Mouse (Mus musculus): Measurements from ENCODE around the gene Ep400. TPM values are rescaled to one million over a fixed set of nuclear protein-coding genes. Genes with fewer than 3 reads are reported as not detected.

The Ep400 gene
- polyA plus RNA-seq (2016; fragmentation: Nextera tagmentation; extraction: Ambion mirVana), result 50.5 and 51.9 TPM in 2 replicates

- no peaks in the 10 kb centered on the region for H3K27me3 ChIP-seq
- H3K36me3 ChIP-seq, result peaks cover 23% of the 10 kb centered on the region
- peak within 1 kb of the TSS; percentile 92 for H3K27ac ChIP-seq
- ATAC-seq (ENCODE audit: insufficient number of reproducible peaks, insufficient read depth, low FRiP score, low TSS enrichment), result peak; percentile 98
- H3K9ac ChIP-seq, result peak within 1 kb of the TSS; percentile 91
- peaks cover 12% of the 10 kb centered on the region for H3K4me1 ChIP-seq
- H3K4me2 ChIP-seq (replicated peaks), result peak within 1 kb of the TSS; percentile 78
- WGBS, result under 1% methylated on average over 83 of the region's 83 CpGs
- peak within 1 kb of the TSS; percentile 73 for H3K4me3 ChIP-seq
- no peaks in the 10 kb centered on the region for H3K9me3 ChIP-seq
These were observed at the start of gene Ep400 for GRCm38 (mm10) chr5:110770448-110771158. Ep400 (minus strand) TSS chr5:110770717.

- Histone ChIP-seq H3K4me1 (peaks cover 35% of the 10 kb centered on the region), H3K4me3 (peak within 1 kb of the TSS; percentile 97), H3K36me3 (peaks cover 17% of the 10 kb centered on the region; the same call in 1 of the 2 replicates), H3K4me2 (replicated peaks) (peak within 1 kb of the TSS; percentile 93), H3K27me3 (no peaks in the 10 kb centered on the region), H3K27ac (peak within 1 kb of the TSS; percentile 90), H3K9ac (peak within 1 kb of the TSS; percentile 98), H3K9me3 (no peaks in the 10 kb centered on the region)
- under 1% methylated on average over 80 of the region's 80 CpGs for WGBS
- peak; percentile 91 for ATAC-seq (ENCODE audit: insufficient number of reproducible peaks, insufficient read depth, low FRiP score, low TSS enrichment)
These were observed 39.3 kb upstream of the Ep400 start, which contains the start of gene Ulk1 for GRCm38 (mm10) chr5:110809667-110810325. Ulk1 (minus strand) TSS chr5:110810097.

- Histone ChIP-seq H3K9me3 (no peaks in the 10 kb centered on the region), H3K27ac (peak overlapping the region; percentile 90), H3K36me3 (peaks cover 23% of the 10 kb centered on the region; the same call in 1 of the 2 replicates), H3K27me3 (no peaks in the 10 kb centered on the region), H3K4me3 (peak overlapping the region; percentile 97), H3K4me2 (replicated peaks) (peak overlapping the region; percentile 93), H3K9ac (peak overlapping the region; percentile 98), H3K4me1 (peaks cover 36% of the 10 kb centered on the region)
- no peak for ATAC-seq (ENCODE audit: insufficient number of reproducible peaks, insufficient read depth, low FRiP score, low TSS enrichment)
- 1% methylated on average over 27 of the region's 27 CpGs for WGBS
These were observed 38.5 kb upstream of the Ep400 start for GRCm38 (mm10) chr5:110808821-110809666.

- Histone ChIP-seq H3K9ac (peak overlapping the region; percentile 98), H3K36me3 (peaks cover 25% of the 10 kb centered on the region; the same call in 1 of the 2 replicates), H3K4me1 (peaks cover 36% of the 10 kb centered on the region), H3K4me3 (peak overlapping the region; percentile 97), H3K27me3 (no peaks in the 10 kb centered on the region), H3K27ac (peak overlapping the region; percentile 43; the same call in 1 of the 2 replicates), H3K4me2 (replicated peaks) (peak overlapping the region; percentile 93), H3K9me3 (no peaks in the 10 kb centered on the region)
- 2% methylated on average over 14 of the region's 14 CpGs for WGBS
- ATAC-seq (ENCODE audit: insufficient number of reproducible peaks, insufficient read depth, low FRiP score, low TSS enrichment), result peak; percentile 58
These were observed 37.6 kb upstream of the Ep400 start for GRCm38 (mm10) chr5:110808061-110808631.

- Histone ChIP-seq H3K9me3 (no peaks in the 10 kb centered on the region), H3K4me3 (peak overlapping the region; percentile 97), H3K4me2 (replicated peaks) (peak overlapping the region; percentile 93), H3K4me1 (peaks cover 36% of the 10 kb centered on the region), H3K9ac (peak overlapping the region; percentile 98), H3K27ac (no peak overlapping the region), H3K27me3 (no peaks in the 10 kb centered on the region), H3K36me3 (peaks cover 30% of the 10 kb centered on the region)
- 81% methylated on average over 4 of the region's 4 CpGs for WGBS
- ATAC-seq (ENCODE audit: insufficient number of reproducible peaks, insufficient read depth, low FRiP score, low TSS enrichment), result no peak
These were observed 36.9 kb upstream of the Ep400 start for GRCm38 (mm10) chr5:110807453-110807852.

GRCm38 (mm10) chr5:110806676-110807075 is 36.2 kb upstream of the Ep400 start:
- Histone ChIP-seq H3K4me3 (no peak overlapping the region), H3K27ac (no peak overlapping the region), H3K4me1 (peaks cover 36% of the 10 kb centered on the region), H3K27me3 (no peaks in the 10 kb centered on the region), H3K9ac (no peak overlapping the region), H3K4me2 (replicated peaks) (no peak overlapping the region), H3K9me3 (no peaks in the 10 kb centered on the region), H3K36me3 (peaks cover 37% of the 10 kb centered on the region)
- 79% methylated on average over 1 of the region's 1 CpGs for WGBS
- no peak for ATAC-seq (ENCODE audit: insufficient number of reproducible peaks, insufficient read depth, low FRiP score, low TSS enrichment)

GRCm38 (mm10) chr5:110806154-110806553 is 35.6 kb upstream of the Ep400 start:
- H3K4me2 ChIP-seq (replicated peaks), result no peak overlapping the region
- no peak for ATAC-seq (ENCODE audit: insufficient number of reproducible peaks, insufficient read depth, low FRiP score, low TSS enrichment)
- H3K9ac ChIP-seq, result no peak overlapping the region
- H3K4me3 ChIP-seq, result no peak overlapping the region
- peaks cover 41% of the 10 kb centered on the region for H3K36me3 ChIP-seq
- H3K9me3 ChIP-seq, result no peaks in the 10 kb centered on the region
- H3K27me3 ChIP-seq, result no peaks in the 10 kb centered on the region
- H3K27ac ChIP-seq, result no peak overlapping the region
- 86% methylated on average over 4 of the region's 4 CpGs for WGBS
- H3K4me1 ChIP-seq, result peaks cover 36% of the 10 kb centered on the region

- 81% methylated on average over 7 of the region's 7 CpGs for WGBS
- H3K4me3 ChIP-seq, result no peak overlapping the region
- peaks cover 36% of the 10 kb centered on the region for H3K4me1 ChIP-seq
- no peak overlapping the region for H3K27ac ChIP-seq
- H3K36me3 ChIP-seq, result peaks cover 58% of the 10 kb centered on the region
- no peaks in the 10 kb centered on the region for H3K27me3 ChIP-seq
- H3K4me2 ChIP-seq (replicated peaks), result no peak overlapping the region
- no peak for ATAC-seq (ENCODE audit: insufficient number of reproducible peaks, insufficient read depth, low FRiP score, low TSS enrichment)
- H3K9ac ChIP-seq, result no peak overlapping the region
- H3K9me3 ChIP-seq, result no peaks in the 10 kb centered on the region
These were observed 33.7 kb upstream of the Ep400 start for GRCm38 (mm10) chr5:110804012-110804743.

GRCm38 (mm10) chr5:110802809-110803208 is 32.3 kb upstream of the Ep400 start:
- H3K36me3 ChIP-seq, result peaks cover 71% of the 10 kb centered on the region
- H3K4me3 ChIP-seq, result no peak overlapping the region
- no peaks in the 10 kb centered on the region for H3K27me3 ChIP-seq
- H3K9ac ChIP-seq, result no peak overlapping the region
- H3K4me2 ChIP-seq (replicated peaks), result no peak overlapping the region
- H3K9me3 ChIP-seq, result no peaks in the 10 kb centered on the region
- H3K27ac ChIP-seq, result no peak overlapping the region
- no peak for ATAC-seq (ENCODE audit: insufficient number of reproducible peaks, insufficient read depth, low FRiP score, low TSS enrichment)
- H3K4me1 ChIP-seq, result peaks cover 23% of the 10 kb centered on the region

GRCm38 (mm10) chr5:110802186-110802585 is 31.7 kb upstream of the Ep400 start:
- H3K9me3 ChIP-seq, result no peaks in the 10 kb centered on the region
- H3K27me3 ChIP-seq, result no peaks in the 10 kb centered on the region
- H3K4me1 ChIP-seq, result peaks cover 17% of the 10 kb centered on the region
- no peak for ATAC-seq (ENCODE audit: insufficient number of reproducible peaks, insufficient read depth, low FRiP score, low TSS enrichment)
- H3K9ac ChIP-seq, result no peak overlapping the region
- H3K4me3 ChIP-seq, result no peak overlapping the region
- H3K27ac ChIP-seq, result no peak overlapping the region
- peaks cover 76% of the 10 kb centered on the region for H3K36me3 ChIP-seq
- 90% methylated on average over 4 of the region's 4 CpGs for WGBS
- H3K4me2 ChIP-seq (replicated peaks), result no peak overlapping the region

Data from embryonic facial prominence, embryonic 12.5 days (tissue).